Mouse (Mus musculus) kidney, adult 2 months (tissue): ENCODE results near the gene Ap2a2.

Source experiments
- CTCF ChIP-seq: fragments of 200-500 bp; conservative IDR thresholded peaks from 2 replicates; pipeline ENCODE4 v1.5.1; 2011; ENCODE audit warnings: low read depth, mild to moderate bottlenecking, control low read depth, low read length, moderate library complexity, mixed read lengths; ENCODE audit not compliant: insufficient read depth, insufficient read length
- POLR2A ChIP-seq: fragments of 200-500 bp; IDR thresholded peaks from one replicate; pipeline ENCODE4 v1.6.1; 2011; ENCODE audit warnings: low read depth, low read length, control low read depth

DNA sequence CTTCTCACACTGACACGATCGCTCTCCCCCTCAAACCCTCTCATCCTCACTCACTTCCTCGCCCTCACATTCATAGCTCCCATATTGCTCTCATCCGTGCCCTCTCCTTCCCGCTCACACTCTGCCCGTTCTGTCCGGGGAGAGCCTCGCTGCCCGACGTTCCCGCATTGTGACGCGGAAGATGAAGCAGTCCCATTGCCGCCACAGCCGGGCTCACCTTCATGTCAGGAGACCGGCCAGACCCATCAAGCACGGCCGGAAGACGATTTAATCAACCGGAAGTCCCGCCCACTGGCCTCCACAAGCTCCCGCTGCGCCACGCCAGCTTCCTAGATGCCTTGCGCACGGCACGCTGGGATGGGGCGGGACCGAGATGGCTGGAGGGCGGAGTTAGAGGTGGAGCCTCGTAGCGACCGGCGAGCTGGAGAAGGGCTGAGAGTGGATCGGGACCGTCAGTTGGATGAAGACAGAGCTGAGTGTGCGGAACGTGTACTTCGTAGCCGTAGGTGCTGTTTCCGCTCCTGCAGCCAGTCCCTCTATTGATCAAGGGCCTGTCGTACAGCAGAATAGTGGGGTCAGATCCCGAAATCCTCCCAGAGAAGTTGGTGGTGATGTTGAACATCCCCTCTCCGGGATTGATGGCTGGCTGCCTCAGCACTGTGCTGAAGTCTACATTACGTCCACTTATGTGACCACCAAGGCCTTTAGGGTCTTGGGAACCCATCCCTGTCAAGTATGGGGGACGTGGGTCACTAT, 22.2 kb upstream of the Ap2a2 start, which contains the start of gene Chid1:
- peak; percentile 92 for TF ChIP-seq POLR2A
- no peak for TF ChIP-seq CTCF
